Mouse (Mus musculus) embryo, embryonic 10.5 days (tissue): Measurements from ENCODE around the gene Degs2.
"Not testable (repeated sequence)": the region's sequence is repeated elsewhere in the genome, so short reads cannot be mapped to it uniquely, and the experiment has no call there.

ENCODE experiments used
- DNase-seq: peaks from one replicate; pipeline ENCODE4 v3.0.0-alpha.2; 2015; ENCODE audit warnings: low spot score

Degs2 gene

DNA sequence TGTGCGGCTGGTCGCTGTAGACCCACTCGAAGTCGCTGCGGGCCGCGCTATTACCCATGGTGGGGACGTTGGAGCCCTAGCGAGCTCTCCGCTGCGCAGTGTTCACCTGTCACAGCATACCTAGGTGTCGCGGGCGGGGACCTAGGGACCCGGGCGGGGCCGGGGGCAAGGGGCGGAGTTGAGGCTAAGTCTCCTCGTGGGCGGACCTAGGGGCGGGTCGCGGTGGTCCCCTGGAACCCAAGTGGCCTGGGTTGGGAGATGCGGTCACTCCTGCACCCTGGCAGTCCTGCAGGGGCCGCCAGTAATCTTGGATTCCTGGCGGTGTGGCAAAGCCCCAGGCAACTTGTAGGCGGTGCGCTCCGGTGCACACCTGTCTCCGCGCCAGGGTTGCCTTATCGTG, at the start of gene Degs2:
Gene Degs2 (minus strand): TSS at position 131 of the 400 bp plus-strand sequence.
- peak; percentile 14 for DNase-seq

DNA sequence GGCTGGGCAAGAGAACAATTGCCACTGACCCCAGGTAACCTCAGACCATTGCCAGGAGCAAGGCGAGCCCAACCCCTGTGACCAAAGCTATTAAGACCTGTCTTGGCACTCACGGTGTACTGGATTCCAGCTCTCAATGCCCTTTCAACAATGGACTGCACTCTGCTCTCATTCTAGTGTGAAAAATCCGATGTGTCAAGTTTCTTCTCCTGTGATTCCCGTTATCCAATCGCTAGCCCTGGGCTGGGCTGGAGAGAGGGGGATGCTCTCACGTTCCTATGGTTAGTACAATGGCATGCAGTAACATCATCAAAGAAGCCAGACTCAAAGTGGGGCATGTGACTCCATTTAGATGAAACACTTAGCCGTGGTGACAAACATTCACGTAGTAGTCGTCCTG, 49.7 kb upstream of the Degs2 start:
- DNase-seq, result peak; percentile 13

GRCm38 (mm10) chr12:108750226-108750625, 48.1 kb upstream of the Degs2 start:
- no peak for DNase-seq

- no peak for DNase-seq
Measured at GRCm38 (mm10) chr12:108749454-108749853, 47.3 kb upstream of the Degs2 start.

DNA sequence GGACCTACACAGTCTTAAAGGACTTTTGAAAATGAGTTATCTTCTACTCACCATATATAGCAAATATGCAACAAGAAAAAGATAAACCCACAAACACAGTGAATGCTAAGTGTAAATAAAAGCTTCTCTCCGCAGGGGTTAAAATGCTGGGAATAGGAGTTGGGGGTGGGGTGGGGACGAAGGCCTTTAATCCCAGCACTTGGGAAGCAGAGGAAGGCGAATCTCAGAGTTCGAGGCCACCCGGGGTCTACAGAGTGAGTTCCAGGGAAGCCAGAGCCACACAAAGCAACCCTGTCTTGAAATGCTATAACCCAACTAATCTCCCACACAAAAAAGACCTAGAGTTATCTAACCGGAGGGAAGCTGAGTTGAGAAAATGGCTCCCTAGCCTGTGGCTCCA, 46.9 kb upstream of the Degs2 start:
- DNase-seq, result no peak

DNA sequence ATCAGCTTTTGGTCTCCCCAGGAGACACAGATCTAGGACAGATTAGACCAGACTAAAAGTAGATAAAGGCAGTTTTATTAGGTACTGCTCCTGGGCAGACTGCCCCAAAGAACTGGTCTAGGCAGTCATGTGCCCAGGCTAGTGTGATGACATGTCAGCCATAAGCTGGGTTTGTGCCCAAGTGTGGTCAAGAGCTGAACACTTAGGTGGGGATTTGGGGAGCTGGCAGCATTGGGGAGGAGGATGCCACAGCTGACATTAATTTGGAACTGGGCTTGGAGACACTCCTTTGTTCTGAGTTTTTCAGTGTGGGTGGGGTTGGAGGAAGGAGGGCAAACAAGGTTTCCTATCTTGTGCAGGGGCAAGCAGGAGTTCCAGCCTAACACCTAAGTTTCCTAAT, 43.9 kb upstream of the Degs2 start:
- no peak for DNase-seq

- no peak for DNase-seq
Measured at GRCm38 (mm10) chr12:108742241-108742640, 40.1 kb upstream of the Degs2 start.

DNA sequence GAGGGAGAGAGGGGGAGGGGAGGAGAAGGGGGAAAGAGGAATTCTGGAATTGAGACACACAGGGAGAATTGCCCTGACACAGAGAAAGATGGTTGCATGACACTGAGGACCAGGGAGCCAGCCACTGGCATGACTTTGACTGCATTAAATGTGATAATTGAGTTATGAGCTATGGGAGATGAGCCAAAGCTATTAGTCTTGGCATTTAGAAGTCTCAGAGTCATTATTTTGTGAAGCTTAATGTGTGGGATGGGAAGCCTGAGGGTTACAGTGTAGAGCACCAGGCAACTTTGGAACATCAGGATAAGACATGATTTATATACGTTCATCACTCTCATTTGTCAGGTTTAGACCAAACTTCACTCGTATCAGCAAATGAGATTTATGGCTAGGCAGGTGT, 39.4 kb upstream of the Degs2 start:
- no peak for DNase-seq

DNA sequence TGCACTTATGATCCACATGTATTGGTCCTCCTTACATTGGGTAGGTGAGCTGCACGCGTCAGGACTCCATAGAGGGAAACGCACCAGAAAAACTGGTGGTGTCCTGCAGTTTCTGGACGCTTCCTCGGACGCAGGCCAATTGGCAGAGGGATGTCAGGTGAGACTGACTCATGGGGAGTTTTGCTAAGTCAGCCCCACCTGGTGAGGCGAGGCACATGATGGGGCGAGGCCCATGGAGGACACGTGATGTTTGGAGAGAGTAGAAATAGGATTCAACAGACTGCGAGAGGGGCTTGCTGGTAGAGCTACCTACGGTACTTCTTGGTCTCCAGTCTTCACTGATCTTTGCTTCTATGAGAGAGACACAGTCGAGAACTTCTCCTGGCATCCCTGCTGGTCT, 36.6 kb upstream of the Degs2 start:
- no peak for DNase-seq

DNA sequence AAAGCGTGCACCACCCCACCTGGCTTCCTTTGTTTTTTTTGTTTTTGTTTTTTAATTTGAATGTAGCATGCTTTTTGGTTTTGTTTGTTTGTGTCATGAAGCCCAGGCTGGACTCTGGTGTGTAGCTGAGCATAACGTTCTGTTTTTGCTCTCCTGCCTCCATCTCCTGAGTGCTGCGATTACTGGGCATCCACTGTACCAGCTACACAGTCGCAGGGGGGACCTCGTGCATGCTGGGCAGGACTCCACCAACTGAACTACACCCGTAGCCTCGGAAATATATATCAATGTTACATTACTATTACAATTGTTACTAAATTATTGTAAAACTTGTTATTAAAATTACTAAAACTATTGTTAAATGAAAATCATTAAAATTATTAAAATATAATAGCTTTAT, 35.7 kb upstream of the Degs2 start:
- DNase-seq, result no peak

- no peak for DNase-seq
Measured at GRCm38 (mm10) chr12:108734386-108734785, 32.3 kb upstream of the Degs2 start.

DNA sequence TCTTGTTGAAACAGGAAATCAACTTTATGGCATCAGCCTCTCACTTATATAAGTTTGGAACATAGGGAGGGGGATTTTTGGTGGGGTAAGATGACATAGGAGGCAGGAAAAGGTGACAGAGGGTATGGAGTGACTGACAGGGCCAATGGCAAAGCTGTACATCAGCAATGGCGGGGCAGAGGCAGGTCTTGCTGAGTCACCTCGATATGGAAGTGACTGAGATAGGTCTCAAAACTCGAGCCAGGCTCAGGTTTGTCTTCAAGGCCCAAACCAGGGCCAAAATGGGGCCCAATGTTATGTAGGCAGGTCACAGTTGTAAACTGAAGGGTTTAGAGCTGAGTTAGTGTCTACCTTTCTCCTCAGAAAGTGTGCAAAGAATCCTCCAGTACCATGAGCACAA, 21.7 kb upstream of the Degs2 start:
- DNase-seq, result no peak

- DNase-seq, result no peak
Measured at GRCm38 (mm10) chr12:108722464-108722863, 20.3 kb upstream of the Degs2 start.

- no peak for DNase-seq
Measured at GRCm38 (mm10) chr12:108718485-108718884, 16.4 kb upstream of the Degs2 start.

GRCm38 (mm10) chr12:108715854-108716253, 13.7 kb upstream of the Degs2 start:
- DNase-seq, result no peak

- DNase-seq, result not testable (repeated sequence)
Measured at GRCm38 (mm10) chr12:108713972-108714371, 11.9 kb upstream of the Degs2 start.

DNA sequence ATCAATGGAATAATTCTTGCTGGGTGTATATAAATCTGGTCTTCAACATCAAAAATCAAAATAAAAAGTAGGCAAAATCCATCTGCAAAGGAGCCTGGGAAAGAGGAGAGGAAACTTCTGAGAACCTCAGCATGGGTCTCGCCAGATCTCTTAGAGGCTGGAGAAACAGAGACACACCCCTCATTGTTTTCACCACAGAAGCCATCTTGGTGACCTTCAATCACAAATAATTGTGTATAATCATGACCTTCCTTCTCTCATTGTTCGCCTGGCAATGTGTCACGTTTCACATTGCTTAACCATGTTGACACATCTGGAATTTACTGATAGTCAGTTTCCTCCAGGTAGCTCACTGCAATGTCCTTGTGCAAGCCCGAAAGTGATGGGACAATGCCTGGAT, 10.4 kb upstream of the Degs2 start:
- no peak for DNase-seq

DNA sequence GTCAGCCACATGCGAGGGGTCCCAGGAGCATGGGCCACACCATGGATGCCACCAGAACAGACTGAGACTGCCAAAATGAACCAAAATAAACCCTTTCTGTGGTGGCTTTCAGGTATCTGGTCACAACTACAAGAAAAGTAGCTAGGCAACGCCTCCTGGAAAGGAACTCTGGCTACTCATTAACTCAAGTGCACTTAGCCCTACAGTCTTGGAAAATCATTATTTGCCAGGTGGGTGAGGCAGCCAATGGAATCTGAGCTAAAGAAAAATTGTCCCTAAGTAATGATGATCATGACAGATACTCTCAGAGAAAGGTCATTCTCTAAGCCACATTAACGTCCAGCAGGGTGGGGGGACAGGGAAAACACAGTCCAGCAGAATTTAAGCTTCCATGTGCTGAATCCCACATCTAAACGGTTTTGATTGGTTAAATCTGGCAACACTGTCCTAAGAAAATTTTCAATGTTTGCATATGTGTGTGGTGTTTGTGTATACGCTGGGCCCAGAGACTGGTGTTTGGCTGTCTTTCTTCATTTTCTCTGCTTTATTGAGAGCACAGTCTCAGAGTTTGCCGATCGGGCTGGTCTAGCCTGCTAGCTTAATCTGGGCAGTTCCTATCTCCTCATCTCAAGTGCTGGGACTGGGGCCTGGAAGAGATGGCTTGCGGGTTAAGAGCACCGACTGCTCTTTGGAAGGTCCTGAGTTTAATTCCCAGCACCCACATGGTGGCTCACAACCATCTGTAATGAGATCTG, 8.9 kb upstream of the Degs2 start:
- DNase-seq, result no peak

DNA sequence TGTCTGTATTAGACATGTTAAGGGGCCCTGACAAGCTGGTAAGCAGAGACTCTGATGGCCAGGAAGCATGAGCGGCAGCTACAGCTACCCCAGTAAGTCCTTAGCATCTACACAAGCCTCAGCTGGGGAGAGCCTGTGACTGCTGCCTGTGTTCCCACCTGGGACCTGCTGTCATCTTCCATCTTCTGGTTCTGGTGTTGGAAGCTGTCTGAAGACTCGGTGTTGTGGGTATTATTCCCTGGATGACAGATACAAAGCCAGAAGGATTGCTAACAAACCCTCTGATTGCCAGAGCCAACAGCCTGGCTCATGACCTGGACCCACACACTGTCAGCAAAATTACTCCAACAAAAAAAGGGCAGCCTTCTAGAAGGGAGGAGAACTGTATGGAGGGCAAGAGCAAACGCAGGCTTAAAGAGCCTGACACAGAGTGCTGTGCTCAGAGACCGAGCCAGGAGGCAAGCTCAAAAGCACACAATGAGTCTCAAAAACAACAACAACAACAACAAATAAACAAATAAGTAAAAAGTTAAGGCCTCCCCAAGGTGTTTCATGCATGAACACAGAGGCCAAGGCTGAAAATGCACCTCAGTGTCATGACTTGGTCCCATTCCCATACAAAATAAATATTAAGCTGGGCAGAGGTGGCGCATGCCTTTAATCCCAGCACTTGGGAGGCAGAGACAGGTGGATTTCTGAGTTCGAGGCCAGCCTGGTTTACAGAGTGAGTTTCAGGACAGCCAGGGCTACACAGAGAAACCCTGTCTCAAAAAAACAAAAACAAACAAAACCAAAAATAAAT, 8.1 kb upstream of the Degs2 start:
- no peak for DNase-seq

GRCm38 (mm10) chr12:108709386-108709785, 7.3 kb upstream of the Degs2 start:
- DNase-seq, result no peak

DNA sequence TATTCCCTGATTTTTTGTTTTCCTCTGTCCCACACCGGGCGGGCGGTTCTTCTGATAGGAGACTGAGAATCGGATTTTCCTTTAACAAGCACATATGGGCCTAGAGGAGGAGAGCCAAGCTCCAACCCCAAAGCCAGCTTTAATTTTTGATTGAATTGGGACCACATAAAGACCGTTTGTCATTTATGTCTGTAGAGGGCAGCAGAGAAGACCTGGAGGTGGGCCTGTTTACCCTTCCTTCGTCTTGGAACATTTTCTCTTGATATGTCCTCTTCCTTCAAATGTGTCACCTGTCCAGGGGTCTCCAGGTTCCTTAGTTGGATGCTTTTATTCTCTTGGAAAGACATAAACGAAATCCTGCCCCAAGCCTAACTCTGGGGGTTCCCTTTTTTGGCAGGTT, 4.0 kb upstream of the Degs2 start:
- DNase-seq, result peak; percentile 46

DNA sequence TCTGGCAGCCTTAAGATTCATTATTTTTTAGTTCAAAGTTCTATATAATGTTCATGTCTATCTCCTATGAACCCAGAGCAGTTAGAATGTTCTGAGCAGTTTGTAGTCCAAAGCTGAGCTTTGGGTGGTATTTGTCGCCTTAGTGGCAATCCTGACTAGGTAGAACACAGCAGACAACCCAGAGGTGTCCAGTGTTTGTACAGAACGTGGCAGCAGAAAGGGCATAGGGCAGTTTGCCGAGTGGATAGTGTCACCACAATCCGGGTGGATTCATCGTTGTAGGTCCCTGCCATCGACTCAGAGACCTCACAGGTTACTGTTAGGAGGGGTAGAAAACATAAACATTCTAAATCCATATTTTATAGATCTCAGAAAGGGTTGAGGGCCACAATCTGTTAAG, 3.4 kb upstream of the Degs2 start:
- DNase-seq, result no peak

DNA sequence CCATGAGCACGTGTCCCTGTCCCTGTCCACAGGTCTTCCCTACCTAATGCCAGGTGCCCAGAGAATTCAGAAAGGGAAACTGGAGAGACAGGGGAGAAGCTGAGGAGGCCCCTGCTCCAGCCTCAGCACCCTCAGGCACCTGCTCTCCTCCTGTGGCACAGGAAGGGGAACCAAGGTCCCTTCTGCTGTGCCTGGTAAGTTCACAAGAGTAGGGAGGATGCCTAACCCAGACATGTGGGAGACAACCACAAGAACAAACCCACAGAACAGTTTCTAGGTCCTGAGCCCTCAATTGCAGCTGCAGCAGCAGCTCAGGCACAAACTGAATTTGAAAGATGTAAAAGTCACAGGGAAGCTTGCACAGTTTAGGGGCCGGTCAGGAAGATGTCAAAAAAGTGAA, 894 bp downstream of the Degs2 start:
- no peak for DNase-seq

DNA sequence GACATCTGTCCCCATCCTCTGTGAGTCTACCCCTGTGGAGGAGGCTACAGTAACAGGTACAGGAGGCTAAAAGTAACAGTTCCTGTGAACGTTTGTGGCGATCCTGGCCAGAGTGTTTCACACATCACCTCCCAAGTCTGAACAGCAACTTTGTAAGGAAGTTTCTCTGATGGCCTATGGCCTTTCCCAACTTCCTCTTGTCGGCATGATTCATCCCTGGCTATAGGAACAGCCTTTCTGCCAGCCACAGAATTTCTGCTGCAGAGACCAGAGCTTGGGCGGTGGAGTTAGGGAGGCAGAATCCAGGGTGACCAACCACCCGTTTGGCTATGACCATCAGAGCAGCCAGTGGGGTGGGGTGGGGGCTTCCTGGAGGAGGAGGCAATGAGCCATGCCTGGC, 2.1 kb downstream of the Degs2 start:
- DNase-seq, result no peak
